Mouse (Mus musculus): ENCODE data around the gene Tbrg4.
A peak's percentile ranks its signal among the peaks of the same experiment; 100 is the strongest.
"Not testable (repeated sequence)": the region's sequence is repeated elsewhere in the genome, so short reads cannot be mapped to it uniquely, and the experiment has no call there.

Gene Tbrg4

DNA sequence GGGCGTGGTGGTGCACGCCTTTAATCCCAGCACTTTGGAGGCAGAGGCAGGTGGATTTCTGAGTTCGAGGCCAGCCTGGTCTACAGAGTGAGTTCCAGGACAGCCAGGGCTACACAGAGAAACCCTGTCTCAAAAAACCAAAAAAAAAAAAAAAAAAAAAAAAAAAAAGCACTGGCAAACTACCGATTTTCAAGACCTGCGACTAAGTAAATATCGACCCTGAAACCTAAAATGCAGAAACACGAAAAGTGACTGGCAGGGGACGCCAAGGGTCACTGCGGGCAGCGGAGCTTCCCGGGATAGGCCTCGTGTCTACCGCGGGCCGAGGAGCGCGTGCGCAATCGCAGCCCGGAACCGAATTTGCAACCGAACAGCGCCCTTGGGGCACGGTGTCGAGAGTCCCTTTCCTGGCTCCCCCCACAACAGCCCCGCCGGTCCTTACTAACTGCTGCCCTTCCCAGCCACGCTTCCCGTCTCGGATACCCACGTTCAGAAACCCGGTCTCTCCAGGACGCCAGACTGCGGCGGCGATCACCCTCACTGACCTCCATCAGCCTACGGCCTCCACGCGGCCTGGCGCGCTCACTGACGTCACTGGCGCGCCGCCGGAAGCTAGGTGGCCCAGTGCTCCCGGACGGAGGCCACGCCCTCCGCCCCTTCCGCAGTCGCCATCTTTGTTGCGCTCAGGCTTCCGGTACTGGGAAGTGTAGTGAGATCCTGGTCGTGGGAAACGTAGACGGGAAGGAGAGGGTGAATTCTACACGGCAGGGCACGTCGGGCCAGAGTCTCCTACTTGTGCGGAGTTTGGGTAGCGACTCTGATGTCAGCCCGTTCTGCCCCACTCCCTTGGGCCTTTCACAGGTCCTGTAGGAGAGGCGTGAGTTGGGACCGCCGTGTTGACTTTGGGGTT is at the start of gene Tbrg4:
Gene Tbrg4, minus strand, starts transcription at position 590 of the 910 bp plus-strand sequence.
- DNase-seq (ENCODE audit: low read depth): peak; percentile 92

- DNase-seq (ENCODE audit: low read depth): no peak
These were observed 49.5 kb upstream of the Tbrg4 start for GRCm38 (mm10) chr11:6675402-6675801.

GRCm38 (mm10) chr11:6674701-6675100 is 48.8 kb upstream of the Tbrg4 start:
- DNase-seq (ENCODE audit: low read depth): no peak

GRCm38 (mm10) chr11:6670826-6671225 is 45.0 kb upstream of the Tbrg4 start:
- DNase-seq (ENCODE audit: low read depth): no peak

GRCm38 (mm10) chr11:6670044-6670443 is 44.2 kb upstream of the Tbrg4 start:
- DNase-seq (ENCODE audit: low read depth): no peak

DNA sequence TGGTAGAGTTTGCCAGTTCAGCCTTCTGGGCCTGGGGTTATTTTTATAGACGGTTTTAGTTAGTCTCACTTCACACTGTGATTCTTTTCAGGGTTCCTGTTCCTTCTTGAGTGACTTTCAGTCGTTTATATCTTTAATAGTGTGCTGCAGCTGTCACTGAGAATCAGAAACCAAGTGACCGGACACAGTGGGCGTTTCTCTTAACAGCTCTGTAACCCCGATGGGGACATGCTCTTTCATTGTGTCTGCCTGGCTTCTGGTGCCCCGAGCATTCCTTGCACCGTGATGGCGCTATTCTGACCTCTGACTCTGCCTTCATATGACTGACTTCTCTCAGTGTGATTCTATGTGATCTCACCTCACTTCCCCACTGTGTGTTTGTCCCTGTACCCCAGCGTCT is 43.2 kb upstream of the Tbrg4 start:
- no peak for DNase-seq (ENCODE audit: low read depth)

- DNase-seq (ENCODE audit: low read depth): no peak
These were observed 40.8 kb upstream of the Tbrg4 start for GRCm38 (mm10) chr11:6666634-6667033.

- DNase-seq (ENCODE audit: low read depth): no peak
These were observed 35.3 kb upstream of the Tbrg4 start for GRCm38 (mm10) chr11:6661206-6661605.

GRCm38 (mm10) chr11:6658271-6658670 is 32.4 kb upstream of the Tbrg4 start, which contains the start of gene Ramp3:
Ramp3 (plus strand) TSS chr11:6658521.
- peak; percentile 25 for DNase-seq (ENCODE audit: low read depth)

DNA sequence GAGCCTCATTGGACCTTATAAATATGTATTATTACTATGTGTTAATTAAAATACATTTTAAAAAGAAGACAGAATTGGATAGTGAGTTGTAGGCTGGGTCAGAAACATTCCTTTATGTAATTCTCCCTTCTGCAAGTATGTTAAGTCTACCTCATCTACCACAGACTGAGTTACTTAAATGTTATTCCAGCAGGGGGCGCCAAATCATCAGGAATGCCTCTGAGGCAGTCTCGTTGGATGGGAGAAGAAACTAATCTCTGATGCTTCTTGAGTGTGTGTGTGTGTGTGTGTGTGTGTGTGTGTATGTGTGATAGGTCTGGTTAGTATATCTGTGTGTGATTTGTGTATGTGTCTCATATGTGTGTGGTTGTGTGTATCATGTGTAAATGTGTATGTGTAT is 29.0 kb upstream of the Tbrg4 start:
- DNase-seq (ENCODE audit: low read depth): peak; percentile 76

DNA sequence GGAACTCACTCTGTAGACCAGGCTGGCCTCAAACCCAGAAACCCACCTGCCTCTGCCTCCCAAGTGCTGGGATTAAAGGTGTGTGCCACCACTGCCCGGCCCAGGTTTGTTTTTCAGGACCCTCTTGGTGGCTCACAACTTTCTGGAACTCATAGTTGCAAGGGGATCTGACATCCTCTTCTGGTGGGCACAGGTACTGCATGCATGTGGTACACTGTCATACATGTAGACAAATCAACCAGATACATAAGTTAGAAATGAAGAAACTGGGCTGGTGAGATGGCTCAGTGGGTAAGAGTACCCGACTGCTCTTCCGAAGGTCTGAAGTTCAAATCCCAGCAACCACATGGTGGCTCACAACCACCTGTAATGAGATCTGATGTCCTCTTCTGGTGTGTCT is 27.1 kb upstream of the Tbrg4 start:
- DNase-seq (ENCODE audit: low read depth): not testable (repeated sequence)

DNA sequence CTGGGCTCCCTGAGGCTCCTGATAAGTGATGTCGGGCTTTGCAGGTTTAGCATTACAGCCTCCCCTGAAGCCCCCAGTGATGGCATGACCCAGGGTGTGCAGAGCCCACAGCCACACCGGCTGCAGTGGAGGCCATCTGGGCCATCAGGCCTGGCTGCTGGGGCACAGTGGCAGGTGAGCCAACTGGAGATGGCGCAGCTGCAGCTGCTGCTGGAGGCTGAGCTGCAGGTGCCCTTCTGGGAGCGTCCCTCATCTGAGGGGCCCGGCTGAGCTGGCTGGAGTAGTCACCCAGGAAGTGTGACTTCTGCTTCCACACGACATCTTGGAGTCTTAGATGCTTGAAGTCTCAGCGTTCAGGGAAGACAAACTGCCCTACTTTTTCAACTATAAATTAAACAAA is 24.7 kb upstream of the Tbrg4 start:
- DNase-seq (ENCODE audit: low read depth): no peak

GRCm38 (mm10) chr11:6647831-6648724 is 22.2 kb upstream of the Tbrg4 start:
- DNase-seq (ENCODE audit: low read depth): no peak

DNA sequence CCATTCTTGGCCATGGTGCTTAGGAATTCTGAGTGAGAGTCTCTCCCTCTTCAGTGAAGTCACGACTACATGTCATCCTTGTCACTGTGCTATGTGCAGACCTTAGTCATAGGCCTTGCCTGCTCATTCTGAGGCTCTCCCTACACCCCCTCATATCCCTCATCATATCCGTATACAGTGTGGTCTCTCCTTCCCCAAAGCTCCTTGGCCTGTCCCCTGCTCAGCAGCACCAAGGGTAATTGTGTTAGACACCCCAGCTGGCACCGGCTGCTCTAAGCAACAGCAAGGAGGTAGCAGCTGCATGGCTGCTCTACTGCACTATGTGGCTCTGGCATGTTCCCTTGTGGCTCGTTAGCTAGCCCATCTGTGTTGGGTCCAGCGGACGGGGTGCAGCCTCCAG is 18.7 kb upstream of the Tbrg4 start:
- no peak for DNase-seq (ENCODE audit: low read depth)

- DNase-seq (ENCODE audit: low read depth): no peak
These were observed 13.2 kb upstream of the Tbrg4 start for GRCm38 (mm10) chr11:6639072-6639471.

GRCm38 (mm10) chr11:6638537-6638936 is 12.7 kb upstream of the Tbrg4 start, which contains the start of gene Wap:
Wap (minus strand) TSS chr11:6638637.
- DNase-seq (ENCODE audit: low read depth): no peak

DNA sequence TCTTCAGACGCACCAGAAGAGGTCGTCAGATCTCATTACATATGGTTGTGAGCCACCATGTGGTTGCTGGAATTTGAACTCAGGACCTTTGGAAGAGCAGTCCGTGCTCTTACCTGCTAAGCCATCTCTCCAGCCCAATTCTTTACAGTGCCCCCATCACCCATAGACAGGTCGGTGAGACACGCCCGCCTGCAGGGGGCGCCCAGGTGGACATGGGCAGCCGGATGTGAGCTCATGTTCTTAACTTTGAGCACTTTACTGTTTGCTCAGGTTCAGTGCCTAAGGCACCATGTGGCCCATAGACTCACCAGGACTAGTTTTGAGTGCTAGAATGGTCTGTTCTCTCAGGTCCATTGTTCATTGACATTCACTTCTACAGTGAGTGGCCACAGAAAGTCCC is 10.3 kb upstream of the Tbrg4 start:
- no peak for DNase-seq (ENCODE audit: low read depth)

DNA sequence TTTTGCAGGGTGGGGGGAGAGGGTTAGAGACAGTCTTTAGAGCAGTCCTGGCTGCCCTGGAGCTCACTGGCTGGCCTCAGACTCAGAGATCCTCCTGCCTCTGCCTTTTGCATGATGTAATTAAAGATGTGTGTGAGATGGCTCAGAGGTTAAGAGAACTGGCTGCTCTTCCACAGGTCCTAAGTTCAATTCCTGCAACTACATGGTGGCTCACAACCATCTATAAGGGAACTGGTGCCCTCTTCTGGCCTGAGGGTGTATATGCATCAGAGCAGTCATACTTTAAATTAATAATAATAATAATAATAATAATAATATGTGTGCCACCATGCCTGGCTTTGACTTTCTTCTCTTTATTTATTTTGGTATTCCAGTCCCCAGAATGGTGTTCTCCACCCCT is 3.8 kb upstream of the Tbrg4 start:
- peak; percentile 46 for DNase-seq (ENCODE audit: low read depth)

DNA sequence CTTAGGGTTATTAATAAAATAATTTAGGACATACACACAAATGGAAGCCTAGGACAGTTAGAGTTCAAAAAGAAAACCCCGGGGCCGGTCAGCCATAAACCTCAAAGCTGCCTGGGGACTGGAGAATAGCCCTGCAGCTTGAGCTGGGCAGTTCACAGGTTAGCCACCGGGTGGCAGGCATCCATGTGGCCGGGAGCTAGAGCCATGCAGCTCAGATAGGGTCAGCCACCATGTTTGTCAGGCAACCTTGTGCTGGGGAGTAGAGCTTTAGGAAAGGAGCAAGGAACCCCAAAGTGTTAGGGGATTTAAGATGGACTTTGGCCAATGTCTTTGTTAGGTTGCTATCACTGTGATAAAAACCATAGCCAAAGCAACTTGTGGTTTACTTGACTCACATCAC is 2.7 kb upstream of the Tbrg4 start:
- peak; percentile 46 for DNase-seq (ENCODE audit: low read depth)

- DNase-seq (ENCODE audit: low read depth): no peak
These were observed 1.9 kb upstream of the Tbrg4 start for GRCm38 (mm10) chr11:6627731-6628130.

- peak; percentile 40 for DNase-seq (ENCODE audit: low read depth)
These were observed 513 bp upstream of the Tbrg4 start for GRCm38 (mm10) chr11:6626388-6626772.

DNA sequence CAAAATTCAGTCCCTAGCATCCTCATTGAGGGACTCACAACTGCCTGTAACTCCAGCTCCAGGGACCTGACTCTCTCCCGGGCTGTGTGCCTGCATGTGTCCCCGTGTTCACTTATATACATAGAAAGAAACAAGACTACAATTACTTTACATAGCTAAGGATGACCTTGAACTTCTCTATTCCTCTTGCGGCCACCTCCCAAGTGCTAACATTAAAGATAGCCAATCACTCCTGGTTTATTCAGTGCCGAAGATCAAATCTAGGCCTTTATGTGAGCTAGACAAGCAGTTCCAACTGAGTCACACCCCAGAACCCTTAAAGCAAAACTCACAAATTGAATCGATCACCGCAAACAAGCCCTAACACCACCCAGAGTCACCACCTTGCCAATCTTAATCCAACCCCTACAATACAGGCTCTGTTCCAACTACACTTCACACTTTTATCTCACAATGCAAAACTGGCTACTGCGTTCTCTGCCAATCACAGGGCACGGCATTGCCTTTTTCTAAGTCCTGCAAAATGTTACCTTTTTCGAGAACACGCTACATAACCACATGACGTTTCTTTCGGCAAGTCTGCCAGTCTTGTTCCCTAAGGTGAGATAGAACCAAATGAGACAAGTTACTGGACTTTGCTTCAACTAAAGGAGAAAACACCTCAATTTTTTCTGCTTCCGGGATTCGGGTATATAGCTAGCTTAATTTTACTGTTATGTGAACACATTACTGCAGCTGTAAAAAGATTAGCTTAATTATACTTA is 1.1 kb downstream of the Tbrg4 start:
- DNase-seq (ENCODE audit: low read depth): no peak
